Mouse (Mus musculus) adrenal gland, adult 8-10 months (tissue): ENCODE results near the gene Plekhh2. TPM values are rescaled to one million over a fixed set of nuclear protein-coding genes. Genes with fewer than 3 reads are reported as not detected.

Source experiments
- DNase-seq: peaks from one replicate; pipeline ENCODE4 v3.0.0; 2022
- total RNA-seq, 4 experiments: library from RNA; stranded (reverse); gene quantifications; 2 replicates each; pipeline ENCODE4 v1.2.4; 2022

Gene Plekhh2
- total RNA-seq, result 1 to 10 TPM; 2.2 to 6.4 (median 4.2) TPM

GRCm38 (mm10) chr17:84511682-84512515, at the start of gene Plekhh2:
Gene Plekhh2, plus strand, starts transcription at chr17:84511895.
- peak; percentile 57 for DNase-seq

- peak; percentile 97 for DNase-seq
Observed at GRCm38 (mm10) chr17:84465753-84466608, 45.7 kb upstream of the Plekhh2 start, which contains the start of gene Thada. Gene Thada, minus strand, starts transcription at chr17:84466205.

- DNase-seq, result no peak
Observed at GRCm38 (mm10) chr17:84474312-84474711, 37.4 kb upstream of the Plekhh2 start.

GRCm38 (mm10) chr17:84477176-84477575, 34.5 kb upstream of the Plekhh2 start:
- DNase-seq, result no peak

GRCm38 (mm10) chr17:84478276-84478675, 33.4 kb upstream of the Plekhh2 start:
- no peak for DNase-seq

- peak; percentile 34 for DNase-seq
Observed at GRCm38 (mm10) chr17:84480464-84481355, 31.0 kb upstream of the Plekhh2 start.

GRCm38 (mm10) chr17:84482831-84483230, 28.9 kb upstream of the Plekhh2 start:
- DNase-seq, result no peak

GRCm38 (mm10) chr17:84483673-84484320, 27.9 kb upstream of the Plekhh2 start:
- DNase-seq, result no peak

- DNase-seq, result no peak
Observed at GRCm38 (mm10) chr17:84487415-84487814, 24.3 kb upstream of the Plekhh2 start.

- DNase-seq, result no peak
Observed at GRCm38 (mm10) chr17:84492255-84492880, 19.3 kb upstream of the Plekhh2 start.

- no peak for DNase-seq
Observed at GRCm38 (mm10) chr17:84497026-84497425, 14.7 kb upstream of the Plekhh2 start.

- no peak for DNase-seq
Observed at GRCm38 (mm10) chr17:84497559-84497958, 14.1 kb upstream of the Plekhh2 start.

- DNase-seq, result no peak
Observed at GRCm38 (mm10) chr17:84497972-84498604, 13.6 kb upstream of the Plekhh2 start.

GRCm38 (mm10) chr17:84498639-84499038, 13.1 kb upstream of the Plekhh2 start:
- no peak for DNase-seq

- no peak for DNase-seq
Observed at GRCm38 (mm10) chr17:84502341-84502740, 9.4 kb upstream of the Plekhh2 start.

GRCm38 (mm10) chr17:84505922-84506321, 5.8 kb upstream of the Plekhh2 start:
- no peak for DNase-seq

- DNase-seq, result no peak
Observed at GRCm38 (mm10) chr17:84508736-84509135, 3.0 kb upstream of the Plekhh2 start.

GRCm38 (mm10) chr17:84509176-84509575, 2.5 kb upstream of the Plekhh2 start:
- peak; percentile 4 for DNase-seq

- peak; percentile 42 for DNase-seq
Observed at GRCm38 (mm10) chr17:84510355-84510754, 1.3 kb upstream of the Plekhh2 start.

GRCm38 (mm10) chr17:84510961-84511639, 595 bp upstream of the Plekhh2 start:
- no peak for DNase-seq
